Mouse (Mus musculus) retina, embryonic 14.5 days (tissue): ENCODE data around the gene Rbm20.

Experiments used
- DNase-seq: peaks from one replicate; pipeline ENCODE4 v3.0.0-alpha.2; 2015; ENCODE audit warnings: low spot score

Gene Rbm20

GRCm38 (mm10) chr19:53722186-53722585 lies 45.1 kb downstream of the Rbm20 start:
- no peak for DNase-seq

- DNase-seq = no peak
Observed at GRCm38 (mm10) chr19:53724053-53724452, 46.9 kb downstream of the Rbm20 start.

- peak; percentile 52 for DNase-seq
Observed at GRCm38 (mm10) chr19:53726340-53726739, 49.2 kb downstream of the Rbm20 start.

- no peak for DNase-seq
Observed at GRCm38 (mm10) chr19:53726755-53727154, 49.6 kb downstream of the Rbm20 start.

- no peak for DNase-seq
Observed at GRCm38 (mm10) chr19:53727277-53727676, 50.2 kb downstream of the Rbm20 start.

- DNase-seq = no peak
Observed at GRCm38 (mm10) chr19:53727886-53728669, 51.0 kb downstream of the Rbm20 start.

- DNase-seq = no peak
Observed at GRCm38 (mm10) chr19:53729919-53730318, 52.8 kb downstream of the Rbm20 start.

GRCm38 (mm10) chr19:53731761-53732201 lies 54.7 kb downstream of the Rbm20 start:
- DNase-seq = no peak

GRCm38 (mm10) chr19:53734845-53735244 lies 57.7 kb downstream of the Rbm20 start:
- no peak for DNase-seq

- no peak for DNase-seq
Observed at GRCm38 (mm10) chr19:53738701-53739131, 61.6 kb downstream of the Rbm20 start.

- peak; percentile 23 for DNase-seq
Observed at GRCm38 (mm10) chr19:53739570-53740266, 62.6 kb downstream of the Rbm20 start.

GRCm38 (mm10) chr19:53740750-53741380 lies 63.8 kb downstream of the Rbm20 start:
- DNase-seq = no peak

GRCm38 (mm10) chr19:53741902-53742301 lies 64.8 kb downstream of the Rbm20 start:
- DNase-seq = peak; percentile 70

GRCm38 (mm10) chr19:53745354-53745753 lies 68.2 kb downstream of the Rbm20 start:
- DNase-seq = no peak

GRCm38 (mm10) chr19:53746116-53746515 lies 69.0 kb downstream of the Rbm20 start:
- DNase-seq = no peak

- DNase-seq = no peak
Observed at GRCm38 (mm10) chr19:53748236-53748775, 71.2 kb downstream of the Rbm20 start.

- DNase-seq = no peak
Observed at GRCm38 (mm10) chr19:53749326-53749725, 72.2 kb downstream of the Rbm20 start.

- no peak for DNase-seq
Observed at GRCm38 (mm10) chr19:53751420-53752185, 74.5 kb downstream of the Rbm20 start.

- DNase-seq = peak; percentile 20
Observed at GRCm38 (mm10) chr19:53752993-53753392, 75.9 kb downstream of the Rbm20 start.

GRCm38 (mm10) chr19:53754421-53754830 lies 77.3 kb downstream of the Rbm20 start:
- DNase-seq = no peak

GRCm38 (mm10) chr19:53755346-53755745 lies 78.2 kb downstream of the Rbm20 start:
- no peak for DNase-seq
